Mouse (Mus musculus): ENCODE results near the gene Msl1.

The Msl1 gene

DNA sequence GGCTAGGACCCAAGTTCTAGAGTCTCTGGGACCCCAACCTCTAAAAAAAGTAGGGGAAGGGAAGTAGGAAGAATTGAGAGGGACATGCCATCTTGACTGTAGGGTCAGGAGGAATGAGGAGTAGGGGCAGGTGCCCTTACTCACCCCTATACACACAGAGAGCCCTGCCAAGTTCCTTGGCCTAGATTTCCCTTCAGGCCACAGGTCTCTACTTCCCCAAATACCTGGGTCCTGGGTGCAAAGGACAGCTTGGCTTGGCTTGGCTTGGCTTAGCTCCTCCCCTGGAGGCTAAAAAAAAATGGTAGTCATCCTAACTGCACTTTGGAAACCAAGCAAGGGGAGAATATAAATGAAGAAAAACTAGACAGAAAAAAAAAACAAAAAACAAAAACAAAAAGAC lies 30.6 kb upstream of the Msl1 start:
- no peak for DNase-seq

DNA sequence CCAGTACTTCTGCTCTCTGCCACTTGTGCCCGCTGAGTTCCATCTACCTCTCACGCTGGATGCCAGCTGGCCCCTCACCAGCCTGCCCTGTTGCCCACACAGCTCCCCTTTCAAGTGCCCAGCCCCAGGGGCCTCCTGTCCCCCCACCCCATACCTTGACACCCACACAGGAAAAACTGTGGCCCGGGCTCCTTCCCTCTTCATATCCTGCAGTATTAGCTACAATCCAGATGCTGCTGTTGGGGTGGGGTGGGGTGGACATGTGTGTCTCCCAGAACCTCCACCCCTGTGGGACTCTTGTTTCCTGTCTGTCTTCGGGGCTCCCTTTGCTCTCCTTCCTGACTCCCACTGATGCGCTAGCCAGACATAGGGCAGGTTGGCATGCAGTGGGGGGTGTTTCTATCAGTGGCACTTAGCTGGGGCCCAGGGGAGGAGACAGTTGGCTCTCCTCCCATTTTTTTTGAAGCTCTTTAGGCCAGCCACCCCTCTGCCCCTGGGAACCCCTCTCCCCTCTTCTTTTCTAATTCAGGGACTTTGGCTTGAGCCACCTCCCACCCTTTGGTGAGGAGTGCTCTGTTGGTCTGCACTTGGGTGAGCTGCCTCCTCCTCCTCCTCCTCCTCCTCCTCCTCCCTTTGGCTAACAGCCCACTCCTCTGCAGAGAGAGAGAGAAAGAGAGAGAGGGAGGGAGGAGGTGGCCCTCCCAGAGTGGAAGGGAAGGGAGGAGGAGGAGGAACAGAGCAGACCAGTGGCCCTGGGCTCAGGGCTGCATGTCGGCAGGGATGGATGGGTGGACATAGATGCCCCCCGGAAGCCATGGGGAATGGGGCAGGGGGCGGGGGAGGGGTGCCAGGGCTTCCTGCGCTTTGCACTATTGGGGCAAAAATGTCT lies 29.7 kb upstream of the Msl1 start:
- peak; percentile 26 to 31 for DNase-seq

DNA sequence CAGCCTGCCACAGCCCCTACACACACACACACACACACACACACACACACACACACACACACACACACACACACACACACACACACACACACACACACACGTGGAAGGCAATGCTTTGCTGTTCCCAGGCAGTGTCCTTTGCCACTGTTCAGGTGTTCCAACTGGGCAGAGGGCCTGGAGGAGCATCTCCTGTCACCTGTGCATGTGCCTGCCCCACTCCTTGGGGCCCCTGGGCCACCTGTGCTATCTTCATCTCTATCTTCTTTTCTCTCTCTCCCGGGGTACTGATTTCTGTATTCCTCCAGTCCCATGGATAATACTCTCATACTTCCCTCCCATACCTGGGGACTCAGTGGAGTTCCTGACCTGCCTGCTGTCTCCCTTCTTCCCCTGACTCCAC lies 29.0 kb upstream of the Msl1 start:
- DNase-seq = peak in 1 of 2 experiments; percentile 39

DNA sequence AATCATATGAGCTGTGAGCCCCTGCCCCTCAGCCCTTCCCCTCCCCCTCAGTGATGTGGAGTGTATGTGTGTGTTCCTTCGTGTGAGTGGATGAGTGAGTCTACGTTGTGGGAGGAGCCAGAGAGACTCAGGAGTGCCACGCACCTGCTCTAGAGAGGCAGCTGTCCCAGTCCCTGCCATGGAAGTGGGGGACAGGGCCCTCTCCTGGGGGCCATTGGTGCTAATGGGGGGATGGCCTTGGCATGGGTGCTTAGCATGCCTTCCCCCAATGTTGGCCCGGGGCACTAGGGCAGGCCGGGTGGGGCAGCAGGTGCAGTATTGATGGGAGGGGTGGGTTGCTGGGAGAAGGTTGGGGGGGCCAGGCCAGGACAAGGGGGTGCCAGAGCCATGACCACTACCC lies 28.5 kb upstream of the Msl1 start:
- peak in 1 of 2 experiments; percentile 35 for DNase-seq

DNA sequence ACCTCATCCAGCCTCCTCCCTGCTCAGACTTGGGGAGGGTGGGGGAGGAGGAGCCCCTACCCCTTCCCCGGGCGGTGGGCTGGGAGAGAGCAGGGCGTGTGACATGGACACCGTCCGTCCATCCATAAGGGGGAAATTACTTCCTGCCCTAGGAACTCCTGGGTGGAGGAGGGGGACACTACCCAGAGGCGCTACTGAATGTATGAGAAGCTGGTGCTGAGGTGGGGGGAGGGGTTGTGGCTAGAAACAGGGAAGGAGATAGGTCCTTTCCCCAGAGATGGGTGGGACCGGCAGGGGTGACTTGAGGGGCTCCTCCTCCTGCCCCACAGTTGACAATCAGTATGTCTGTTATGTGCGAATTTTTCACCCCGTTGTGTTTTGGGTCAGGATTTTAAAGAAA lies 28.0 kb upstream of the Msl1 start:
- peak in 1 of 2 experiments; percentile 43 for DNase-seq

DNA sequence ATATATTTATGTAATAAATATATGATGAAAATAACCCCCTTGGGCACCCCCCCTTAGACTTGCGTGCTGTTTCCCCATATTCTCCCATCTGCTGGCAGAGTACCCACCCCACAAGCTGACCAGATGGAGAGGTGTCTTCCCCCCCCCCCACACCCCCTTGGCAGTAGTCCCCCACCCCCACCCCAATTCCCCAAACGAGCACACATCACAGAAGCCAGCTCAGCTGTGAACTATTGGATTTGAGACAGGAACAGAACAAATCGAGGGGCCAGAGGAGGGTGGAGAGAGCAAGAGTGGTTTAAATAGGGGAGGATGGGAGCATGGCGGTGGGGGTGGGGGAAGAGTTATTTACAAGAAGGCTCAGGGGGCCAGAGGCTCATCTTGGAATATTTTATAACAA lies 27.6 kb upstream of the Msl1 start:
- no peak for DNase-seq

DNA sequence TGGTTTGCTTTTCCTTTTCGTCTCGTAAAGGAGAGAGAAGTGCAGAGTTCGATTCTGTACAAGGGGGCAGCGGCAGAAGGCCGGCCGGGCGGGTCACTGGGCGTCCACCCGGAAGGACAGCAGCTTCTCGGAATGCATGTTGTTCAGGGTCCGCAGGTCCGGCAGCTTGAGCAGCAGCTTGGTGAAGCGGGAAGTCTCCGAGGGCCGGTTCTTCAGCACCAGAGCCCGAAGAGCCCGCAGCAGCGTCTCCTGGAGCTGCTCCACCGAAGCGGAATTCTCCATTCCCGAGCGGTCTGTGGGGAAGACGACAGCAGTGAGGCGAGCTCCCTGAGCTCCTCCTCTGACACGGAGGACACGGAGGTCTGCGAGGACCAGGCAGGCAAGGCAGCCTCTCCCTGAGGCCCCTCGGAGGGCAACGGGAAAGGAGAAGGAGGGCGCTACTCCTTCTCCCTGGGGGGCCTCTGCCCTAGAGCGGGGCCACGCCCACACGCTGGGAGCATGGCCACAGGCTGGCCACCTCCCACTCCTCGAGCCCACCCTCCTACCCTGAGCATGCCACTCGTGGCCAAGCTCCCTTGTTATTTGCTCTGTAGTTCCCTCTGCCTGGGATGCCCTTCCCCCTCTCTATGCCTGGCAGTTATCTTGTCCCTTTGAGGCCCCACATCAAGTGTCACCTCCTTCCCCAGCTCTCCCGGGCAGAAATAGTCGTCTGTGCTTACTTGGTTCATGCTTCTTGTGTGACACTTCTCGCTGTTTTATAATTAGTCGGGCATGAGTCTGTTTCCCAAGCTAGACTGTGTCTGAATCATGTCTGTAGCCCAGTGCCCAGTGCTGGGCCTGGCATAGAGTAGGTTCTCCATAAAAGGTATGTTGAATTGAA lies 26.9 kb upstream of the Msl1 start:
- peak in 1 of 2 experiments; percentile 56 for DNase-seq

DNA sequence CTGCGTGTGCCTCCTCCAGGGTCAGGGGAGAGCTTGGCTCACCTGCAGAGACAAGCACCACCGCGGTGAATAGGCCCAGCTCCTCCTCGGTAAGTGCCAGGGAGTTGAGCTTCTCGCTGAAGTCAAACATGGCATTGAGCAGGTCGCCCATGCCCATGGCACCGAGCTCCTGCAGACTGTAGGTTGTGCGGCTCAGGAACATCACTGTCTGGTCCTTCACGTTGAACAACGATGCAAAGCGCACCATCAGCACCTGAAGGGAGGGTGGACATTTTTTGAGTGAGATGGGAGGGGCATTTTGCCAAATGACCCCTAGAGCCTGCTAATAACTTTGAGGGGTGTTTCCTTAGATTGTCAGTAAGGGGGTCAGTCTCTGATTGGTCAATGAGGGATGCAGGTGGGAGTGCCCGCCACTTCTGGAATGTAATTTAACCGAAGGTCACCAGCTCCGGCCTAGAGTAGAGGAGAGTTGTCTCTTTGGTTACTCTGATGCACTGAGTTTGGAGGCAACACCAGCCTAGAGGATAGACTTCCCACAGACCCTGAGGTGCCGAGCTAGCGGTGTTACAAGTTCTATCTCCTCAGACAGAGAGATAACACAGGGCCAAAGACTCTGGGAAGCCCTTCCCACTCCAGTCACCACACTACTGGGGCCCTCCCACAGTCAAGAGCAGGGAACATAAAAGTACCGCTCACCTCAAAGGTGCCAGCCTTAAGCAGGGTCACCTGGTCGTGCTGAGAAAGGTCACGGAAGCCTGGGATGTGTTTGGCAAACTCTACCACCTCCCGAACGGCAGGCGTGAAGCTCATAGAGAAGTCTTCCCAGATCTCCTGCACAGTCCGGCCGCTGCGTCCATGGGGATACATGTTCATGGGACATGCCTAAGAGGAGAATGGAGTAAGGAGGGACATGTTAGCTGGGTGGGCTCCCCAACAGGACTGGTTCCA lies 26.0 kb upstream of the Msl1 start:
- peak; percentile 24 to 44 for DNase-seq

DNA sequence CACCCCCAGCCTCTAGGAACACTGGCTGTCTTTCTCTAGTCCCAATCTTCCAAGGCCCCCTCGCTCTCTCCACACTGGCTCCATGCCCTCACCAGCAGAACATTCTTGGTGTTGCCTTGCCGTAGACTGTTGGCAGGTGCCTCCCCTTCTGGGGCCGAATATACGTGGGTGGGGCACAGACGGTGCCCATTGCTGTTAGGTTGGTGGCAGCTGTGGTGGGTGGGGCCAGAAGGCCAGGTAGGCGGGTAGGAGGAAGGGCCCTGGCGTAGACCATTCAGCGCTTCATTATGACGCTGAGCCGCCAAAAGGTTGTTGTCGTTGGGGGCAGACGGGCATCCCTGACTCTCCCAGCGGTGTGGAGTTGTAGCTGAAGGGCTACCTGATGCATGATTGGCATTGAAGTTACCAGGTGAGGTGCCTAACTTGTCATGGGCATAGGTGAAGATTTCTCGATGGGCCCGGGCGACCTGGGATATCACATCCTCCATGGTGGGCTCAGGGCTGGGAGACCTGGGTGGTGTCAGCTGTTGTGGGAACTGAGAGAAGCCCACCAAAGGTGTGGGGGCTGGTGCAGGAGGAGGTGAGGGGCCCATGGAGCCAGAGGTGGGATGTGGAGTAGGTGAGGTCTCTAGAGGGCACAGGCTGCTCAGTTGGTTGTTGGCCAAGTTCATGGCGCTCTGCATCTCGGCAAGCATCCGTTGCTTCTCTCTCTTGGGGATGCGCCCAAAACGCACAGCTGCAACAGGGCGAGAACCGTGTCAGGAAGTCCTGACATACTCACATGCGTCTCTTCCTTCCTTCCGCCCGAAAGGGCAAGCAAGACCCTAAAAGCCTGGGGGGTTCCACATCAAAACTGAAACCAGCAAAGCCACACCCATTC lies 25.0 kb upstream of the Msl1 start:
- peak; percentile 47 to 53 for DNase-seq

DNA sequence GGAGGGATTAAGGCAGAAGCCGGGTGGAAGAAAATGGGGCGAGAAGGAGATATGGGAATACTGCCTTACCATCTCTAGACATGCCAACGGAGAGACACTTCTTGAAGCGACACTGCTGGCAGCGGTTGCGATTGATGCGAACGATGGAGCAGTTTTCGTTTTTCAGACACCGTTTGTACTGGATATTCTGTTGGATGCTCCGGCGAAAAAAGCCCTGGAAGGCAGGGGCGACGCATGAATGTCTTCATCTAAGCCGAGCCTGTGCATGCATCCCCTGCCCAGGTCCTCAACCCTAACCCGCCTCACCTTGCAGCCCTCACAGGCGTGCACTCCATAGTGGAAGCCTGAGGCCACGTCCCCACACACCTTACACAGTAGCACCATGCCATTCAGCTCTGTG lies 24.2 kb upstream of the Msl1 start:
- DNase-seq = peak in 1 of 2 experiments; percentile 31

DNA sequence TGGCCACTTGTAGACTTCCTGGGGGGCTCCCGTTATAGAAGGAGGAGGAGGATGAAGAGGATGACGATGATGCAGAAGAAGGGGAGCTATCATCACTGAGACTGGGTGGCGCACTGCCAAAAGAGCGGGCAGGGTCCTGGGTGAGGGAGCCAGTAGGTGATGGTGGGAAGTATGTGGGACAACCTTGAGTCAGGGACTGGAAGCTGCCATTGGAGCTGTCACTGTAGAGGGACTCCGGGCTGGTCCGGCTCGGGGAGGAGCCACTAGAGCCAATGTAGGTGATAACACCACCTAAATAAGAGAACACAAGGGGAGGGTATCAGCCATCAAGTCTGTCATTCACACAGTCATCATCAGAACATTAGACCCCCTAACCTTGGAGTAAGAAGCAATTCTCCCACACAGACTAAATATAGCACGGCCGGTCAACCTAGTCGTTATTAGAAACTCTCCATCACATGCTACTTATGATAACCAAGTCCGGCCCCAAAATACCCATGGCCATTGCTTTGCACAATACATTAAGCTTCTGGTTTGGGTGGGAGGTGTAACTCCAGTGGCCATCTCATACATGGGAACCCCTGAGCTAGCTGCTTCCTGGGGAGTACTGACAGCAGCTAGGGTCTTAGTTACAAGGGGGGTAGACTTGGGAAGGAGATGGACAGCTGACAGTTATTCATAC lies 23.3 kb upstream of the Msl1 start:
- peak; percentile 59 for DNase-seq

DNA sequence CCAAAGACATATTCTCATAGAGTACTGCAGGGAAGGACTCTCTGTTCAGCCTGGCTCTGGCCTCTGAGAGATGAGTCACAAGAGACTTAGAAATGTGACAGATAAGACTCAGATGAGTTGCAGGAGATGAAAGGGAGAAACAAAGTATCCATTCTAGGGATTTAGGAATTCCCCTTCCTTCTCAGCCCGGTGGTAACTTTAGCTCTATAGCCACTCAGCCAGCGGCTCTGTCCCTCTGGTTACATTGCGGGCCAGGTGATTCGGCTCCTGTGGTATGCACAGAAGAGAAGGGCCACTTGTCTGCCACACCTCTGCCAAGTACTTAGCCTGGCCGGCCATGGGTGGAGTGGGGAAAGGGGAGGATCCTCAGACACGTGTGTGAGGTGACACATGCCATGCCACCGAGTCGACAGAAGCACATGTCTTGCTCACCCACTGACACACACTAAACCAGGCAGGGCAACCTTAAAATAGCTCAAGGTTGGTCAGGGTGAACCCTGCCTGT lies 22.6 kb upstream of the Msl1 start:
- DNase-seq = peak; percentile 58 to 67

DNA sequence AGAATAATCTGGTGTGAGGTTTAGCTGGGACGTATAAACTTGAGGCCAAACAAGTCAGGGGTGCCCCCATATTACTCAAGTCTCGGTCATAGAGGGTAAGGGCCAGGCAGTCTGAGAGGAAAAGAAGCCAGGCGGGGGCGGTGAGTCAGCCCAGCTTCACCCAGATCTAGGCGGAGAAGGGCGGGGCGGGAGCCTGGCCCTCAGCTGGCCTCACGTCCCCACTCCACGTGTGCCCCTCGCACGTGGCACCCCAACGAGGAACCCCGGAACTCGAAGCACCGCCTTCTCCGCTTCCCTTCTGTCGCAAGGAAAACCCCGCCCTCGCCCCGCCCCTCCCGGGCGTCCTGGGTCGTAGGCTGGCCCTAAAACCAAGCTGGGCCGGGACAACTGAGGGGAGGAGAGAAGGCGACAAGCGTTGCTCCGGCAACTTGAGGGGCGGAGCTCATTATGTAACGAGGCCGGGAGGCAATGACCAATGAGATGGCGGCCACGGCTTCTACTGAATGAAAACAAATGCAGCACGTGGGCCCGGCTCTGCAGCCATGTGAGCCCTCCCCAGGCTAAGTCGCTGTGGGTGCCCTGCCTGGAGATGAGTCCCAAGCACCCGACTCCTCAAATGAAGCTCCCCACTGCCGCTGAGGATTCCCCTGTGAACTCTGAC lies 21.6 kb upstream of the Msl1 start:
- DNase-seq = peak; percentile 98 to 99

DNA sequence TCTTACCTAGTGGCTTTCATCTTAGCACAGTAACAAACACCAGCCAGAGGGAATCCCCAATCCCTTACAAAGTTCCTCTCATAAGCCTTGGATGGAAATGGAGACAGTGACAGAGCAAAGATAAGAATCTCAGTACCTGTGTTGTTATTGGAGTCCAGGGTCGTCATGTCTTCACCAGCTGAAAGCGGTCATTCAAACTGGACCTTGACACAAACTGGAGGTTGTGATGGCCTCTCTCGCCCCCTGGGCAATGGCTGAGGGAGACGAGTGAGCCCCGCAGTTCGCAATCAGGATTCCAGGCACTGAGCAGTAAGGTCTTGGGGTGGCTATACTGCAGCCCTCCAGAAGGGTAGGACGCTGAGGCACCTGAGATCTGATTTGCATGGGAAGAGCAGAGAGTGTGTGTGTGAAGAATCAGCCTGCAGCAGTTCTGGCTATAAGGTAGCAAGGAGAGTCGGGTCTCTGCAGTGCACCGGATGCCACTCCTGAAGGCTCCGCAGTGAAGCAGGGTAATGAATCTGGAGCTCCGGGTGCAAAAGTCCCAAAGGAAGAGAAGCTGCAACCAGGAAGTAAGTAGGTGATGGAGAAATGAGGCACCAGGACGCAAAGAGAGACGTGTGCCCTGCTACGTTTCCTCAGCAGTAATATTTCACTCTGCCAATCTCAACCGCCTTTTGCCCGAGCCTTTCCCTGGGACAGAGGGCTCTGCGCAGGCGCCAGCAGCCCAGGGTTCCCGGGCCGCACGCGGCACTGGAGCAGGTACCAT lies 20.6 kb upstream of the Msl1 start, which contains the start of gene Nr1d1:
Gene Nr1d1, minus strand, starts transcription at position 752 of the 766 bp plus-strand sequence.
- peak in 1 of 2 experiments; percentile 35 for DNase-seq

DNA sequence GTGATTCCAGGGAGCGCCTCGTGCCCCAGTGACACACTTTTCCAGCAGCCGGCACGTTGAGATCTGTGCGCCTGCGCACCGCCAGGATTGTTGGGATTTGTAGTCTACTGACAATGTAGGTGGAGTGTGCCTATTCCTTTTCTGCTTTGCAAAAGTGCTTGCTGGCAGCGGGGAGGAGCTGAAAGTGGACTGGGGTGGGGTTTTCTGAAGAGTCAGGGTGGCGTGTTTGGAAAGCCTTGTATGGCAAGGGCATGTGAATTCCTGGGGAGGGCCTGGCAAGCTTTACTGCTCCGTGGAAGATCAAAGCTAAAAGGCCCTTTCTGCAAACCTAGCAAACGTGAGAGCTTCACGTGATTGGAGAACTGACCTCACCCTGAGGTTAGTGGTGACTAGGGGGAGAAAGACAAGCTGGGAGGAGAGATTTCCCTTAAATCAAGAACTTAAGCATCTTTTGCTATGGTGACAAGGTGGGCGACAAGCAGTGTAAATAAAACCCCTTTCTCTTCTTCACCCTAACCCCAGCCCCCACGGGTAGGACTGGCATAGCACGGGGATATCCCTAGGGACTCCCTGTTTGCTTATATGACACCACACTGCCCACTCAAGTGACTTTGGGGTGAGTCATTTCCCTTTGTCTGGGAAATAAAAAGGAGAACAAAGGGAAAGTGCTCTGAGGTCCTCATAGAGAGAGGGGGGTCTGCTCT lies 19.8 kb upstream of the Msl1 start:
- peak; percentile 99 to 100 for DNase-seq

DNA sequence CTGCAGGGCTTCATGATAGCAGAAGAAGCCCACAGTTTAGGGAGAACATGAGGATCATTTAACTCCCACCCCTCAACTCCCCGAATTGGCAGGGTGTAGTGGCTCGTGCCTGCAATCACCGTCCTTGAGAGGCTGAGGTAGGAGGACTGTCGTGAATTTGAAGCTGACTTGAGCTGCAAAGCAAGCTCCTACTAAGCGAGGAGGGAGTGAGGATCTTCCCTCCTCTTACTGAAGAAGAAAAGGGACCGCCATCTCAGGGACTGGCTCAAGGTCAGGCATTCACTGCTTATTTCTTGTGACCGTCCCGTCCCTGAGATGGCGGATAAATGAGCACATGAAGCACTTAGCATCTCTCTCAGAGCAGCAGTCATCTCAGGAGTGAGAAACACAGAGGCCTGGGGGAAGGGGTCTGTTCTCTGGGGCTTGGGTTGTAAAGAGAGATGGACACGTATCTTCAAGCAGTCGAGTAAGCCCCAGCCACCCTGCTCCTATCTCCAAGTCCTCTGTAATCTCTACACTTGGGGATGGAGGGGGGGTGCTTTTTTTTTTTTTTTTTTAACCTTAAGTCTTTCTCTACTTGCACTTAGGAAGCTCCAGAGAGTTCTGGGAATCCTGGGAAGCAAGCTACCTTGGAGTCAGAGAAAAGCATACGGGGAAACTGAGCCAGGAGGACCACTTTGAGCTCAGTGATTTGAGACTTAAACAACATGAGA lies 19.1 kb upstream of the Msl1 start:
- DNase-seq = peak in 1 of 2 experiments; percentile 25

DNA sequence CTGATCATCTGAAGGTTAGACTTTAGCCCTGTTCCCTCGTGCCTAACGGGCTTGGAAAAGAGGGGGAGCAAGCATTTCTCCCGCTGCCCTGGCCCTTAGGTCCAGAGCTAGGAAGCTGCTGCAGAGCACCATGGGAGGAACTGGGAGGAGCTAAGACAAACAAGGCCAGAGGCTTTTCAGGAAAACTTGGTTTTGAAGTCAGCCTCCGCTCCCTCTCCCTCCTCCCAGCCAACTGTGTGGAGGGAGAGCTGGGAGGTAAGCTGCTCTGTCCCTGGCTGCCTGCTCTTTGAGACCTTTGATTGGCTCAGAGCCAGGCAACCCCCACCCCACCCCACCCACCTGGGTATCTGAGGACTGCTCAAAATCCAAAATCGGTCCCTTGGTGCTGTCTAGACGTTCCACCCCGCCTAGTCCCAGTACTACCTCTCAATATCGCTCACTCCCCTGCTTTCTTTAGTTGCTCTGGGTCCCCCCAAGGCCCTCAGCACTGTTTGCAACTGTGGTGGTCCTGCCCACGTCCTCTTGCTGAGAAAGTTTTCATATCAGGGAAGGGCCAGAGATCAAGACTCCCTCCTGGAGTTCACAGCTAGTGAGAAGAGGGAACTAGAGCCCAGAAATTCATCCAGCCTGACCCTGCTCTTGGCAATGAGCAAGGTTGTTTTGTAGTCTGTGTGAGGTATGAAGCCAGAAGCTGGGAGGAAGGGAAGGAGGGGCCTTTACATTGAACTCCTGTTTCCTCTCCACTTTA lies 18.3 kb upstream of the Msl1 start:
- peak in 1 of 2 experiments; percentile 22 for DNase-seq
